Mouse (Mus musculus): ENCODE measurements at regions not wholly inside any gene's neighbourhood (a gene's known extent, or its start where the extent isn't known, plus 50 kb on each side); places are given as distances from the start of the nearest gene placed in this dataset.

DNA sequence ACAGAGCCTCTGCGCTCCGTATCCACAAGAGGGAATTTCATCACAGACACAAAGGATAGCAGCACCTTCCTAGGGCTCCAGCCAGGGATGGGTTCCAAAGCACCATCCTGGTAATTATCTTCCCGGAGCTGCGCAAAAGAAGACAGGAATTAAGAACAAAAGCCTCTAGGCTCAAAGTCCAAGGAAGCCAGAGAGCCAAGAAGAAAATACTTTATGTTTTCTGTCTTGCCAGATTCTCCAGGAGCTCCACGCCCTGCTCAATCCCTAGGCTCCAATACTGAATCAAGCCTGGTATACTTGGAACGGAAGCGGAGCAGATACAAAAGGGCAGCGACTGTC lies 54.4 kb downstream of the Irf2bpl start:
- no peak for ATAC-seq (ENCODE audit: poor library complexity, severe bottlenecking)

DNA sequence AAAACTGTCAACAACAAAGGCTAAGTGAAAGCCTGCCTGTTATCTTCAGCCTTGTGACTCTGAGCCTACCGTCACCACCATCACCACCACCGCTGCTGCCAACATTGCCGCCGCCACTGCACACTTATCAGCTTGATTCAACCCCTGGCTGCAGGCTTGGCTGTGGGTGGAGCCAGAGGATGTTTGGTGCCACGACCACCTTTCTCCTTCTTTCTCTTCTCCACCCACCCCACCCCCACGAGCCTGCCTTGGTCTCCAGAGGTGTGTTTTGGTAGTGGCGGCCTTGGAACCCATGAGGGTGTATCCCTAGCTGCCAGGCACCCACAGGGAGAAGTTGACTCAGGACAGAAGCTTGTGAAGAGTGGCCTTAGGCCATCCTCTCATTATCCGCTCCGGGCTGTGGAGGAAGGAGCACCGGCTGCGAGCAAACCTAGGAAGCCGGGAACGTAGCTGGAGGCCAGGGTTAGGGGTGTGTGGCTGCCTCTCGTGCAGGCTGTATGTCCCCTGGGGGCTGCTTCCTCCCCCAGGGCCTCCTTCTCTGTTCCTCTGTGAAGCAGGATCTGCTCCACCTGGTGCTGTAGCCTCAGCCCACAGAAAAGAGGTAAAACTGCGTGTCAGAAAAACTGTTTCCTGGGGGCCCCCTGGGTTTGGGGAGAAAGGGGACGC lies 54.9 kb downstream of the Irf2bpl start:
- ATAC-seq (ENCODE audit: poor library complexity, severe bottlenecking): no peak

DNA sequence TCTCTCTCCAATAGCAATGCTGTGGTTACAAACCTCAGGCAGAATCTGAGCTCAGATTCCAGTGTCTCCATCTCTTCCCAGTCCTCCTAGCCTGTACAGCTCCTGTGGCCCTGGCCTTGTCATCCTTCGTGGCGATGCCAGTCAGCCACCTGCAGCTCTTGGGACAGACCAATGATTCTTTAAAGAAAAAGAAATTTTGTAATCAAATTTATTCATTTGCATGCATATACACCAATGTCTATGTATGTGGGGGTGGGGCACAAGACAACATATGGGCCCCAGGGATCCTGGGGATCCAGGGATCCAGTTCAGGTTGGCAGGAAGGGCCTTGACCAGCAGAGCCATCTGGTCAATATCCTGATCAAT lies 57.4 kb downstream of the Irf2bpl start:
- no peak for ATAC-seq (ENCODE audit: poor library complexity, severe bottlenecking)

DNA sequence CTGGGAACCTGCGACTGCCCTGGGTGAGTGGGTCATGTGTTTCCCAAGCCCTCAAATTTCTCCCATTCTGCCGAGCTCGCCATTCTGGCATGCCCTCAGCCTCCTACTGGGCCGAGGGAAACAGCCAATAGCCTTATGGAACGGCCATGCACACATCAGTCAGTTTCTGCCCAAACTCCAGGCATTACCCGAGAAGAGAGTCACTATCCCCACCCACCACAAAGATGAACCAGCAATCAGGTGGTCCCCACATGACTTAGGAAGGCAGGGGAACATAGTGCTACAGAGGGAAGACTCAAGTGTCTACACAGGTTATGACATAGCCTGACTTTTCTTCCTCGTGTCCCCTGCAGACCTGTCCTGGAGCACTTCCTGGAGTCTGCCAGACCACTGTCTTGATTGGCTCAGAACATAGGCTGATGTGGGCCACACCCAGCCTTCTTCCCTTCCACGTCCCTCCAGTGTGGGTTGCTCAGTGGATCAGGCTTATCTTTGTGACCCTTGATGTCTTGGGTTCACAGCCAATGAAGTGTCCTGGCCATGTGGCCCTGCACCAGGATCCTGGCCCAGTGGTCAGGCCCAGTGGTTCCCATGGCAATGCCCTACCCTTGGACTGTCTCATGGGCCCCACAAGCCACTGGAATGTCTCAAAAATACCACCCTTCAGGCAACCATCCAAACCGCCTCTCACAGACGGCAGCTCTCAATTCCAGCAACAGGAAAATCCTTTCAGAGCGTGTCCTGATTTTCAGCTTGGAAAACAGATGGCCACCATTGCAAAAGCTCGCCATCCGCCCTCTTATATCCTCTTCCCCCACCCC lies 58.0 kb downstream of the Irf2bpl start:
- no peak for ATAC-seq (ENCODE audit: poor library complexity, severe bottlenecking)

DNA sequence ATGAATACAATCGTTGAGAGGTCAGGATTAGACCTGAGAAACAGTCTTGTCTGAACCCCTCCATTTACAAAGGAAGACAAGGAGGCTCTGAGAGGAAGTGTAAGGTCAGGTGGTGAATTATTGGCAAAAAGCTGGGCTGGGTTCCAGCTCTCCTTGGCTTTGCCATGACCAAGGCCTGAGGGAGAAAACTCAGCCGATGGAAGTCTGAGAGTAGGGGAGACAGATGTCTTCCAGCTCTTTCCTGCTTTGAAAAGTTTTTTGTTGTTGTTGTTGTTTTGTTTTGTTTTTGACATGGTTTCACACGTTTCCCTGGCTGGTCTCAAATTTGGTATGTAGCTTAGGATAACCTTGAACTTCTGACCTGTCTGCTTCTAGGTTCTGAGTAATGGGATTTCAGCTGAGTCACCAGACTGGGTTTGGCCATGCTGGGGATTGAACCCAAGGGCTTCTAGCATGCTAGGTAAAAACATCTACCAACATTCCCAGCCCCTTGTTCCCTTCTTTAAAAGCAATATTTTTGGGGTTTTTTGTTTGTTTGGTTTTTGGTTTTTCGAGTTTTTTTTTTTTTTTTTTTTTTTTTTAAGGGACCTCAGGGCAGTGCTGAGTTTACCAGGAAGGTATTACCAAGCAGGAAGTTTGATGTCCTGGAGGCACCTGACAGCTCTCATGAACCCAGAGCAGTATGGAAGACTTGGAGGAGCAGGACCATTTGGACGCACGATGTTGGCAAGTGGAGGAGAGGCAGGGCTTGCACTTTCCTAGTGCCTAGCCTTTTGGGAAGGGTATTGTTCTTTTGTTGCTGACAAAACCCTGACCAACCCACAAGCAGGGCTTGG lies 58.8 kb downstream of the Irf2bpl start:
- no peak for ATAC-seq (ENCODE audit: poor library complexity, severe bottlenecking)

DNA sequence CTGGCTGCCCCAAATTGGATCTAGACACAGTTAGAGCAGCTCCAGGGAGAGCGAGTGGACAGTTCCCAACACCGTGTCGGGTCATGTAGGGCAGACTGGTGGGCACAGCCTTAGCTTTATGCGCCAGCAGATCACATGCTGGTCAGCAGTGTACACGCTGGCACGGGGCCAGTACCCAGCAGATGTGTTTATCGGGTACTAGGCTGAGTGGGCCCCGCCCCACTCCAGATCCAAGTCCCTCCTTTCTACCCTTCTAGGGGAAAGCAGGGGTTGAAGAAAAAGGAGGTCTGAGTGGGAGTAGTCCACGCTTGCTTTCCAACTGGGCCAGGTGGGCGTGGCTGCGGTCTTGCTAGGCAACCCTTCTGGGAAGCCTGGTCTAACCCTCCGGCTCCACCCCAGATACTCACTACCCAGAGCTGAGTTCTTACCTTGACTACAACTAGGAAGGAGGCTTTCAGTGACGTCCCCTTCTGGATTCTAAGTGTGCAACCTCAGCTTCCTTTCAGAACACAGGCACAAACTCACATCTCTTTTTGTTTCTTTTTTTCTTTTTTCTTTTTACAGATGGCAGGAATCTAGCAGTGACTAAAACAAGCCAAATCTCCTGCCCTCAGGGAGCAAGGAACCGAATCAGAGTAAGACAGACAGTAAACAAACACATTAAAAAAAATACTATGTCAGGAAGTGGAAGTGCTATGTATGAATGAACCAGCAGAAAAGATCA lies 59.6 kb downstream of the Irf2bpl start:
- peak; percentile 49 for ATAC-seq (ENCODE audit: poor library complexity, severe bottlenecking)

DNA sequence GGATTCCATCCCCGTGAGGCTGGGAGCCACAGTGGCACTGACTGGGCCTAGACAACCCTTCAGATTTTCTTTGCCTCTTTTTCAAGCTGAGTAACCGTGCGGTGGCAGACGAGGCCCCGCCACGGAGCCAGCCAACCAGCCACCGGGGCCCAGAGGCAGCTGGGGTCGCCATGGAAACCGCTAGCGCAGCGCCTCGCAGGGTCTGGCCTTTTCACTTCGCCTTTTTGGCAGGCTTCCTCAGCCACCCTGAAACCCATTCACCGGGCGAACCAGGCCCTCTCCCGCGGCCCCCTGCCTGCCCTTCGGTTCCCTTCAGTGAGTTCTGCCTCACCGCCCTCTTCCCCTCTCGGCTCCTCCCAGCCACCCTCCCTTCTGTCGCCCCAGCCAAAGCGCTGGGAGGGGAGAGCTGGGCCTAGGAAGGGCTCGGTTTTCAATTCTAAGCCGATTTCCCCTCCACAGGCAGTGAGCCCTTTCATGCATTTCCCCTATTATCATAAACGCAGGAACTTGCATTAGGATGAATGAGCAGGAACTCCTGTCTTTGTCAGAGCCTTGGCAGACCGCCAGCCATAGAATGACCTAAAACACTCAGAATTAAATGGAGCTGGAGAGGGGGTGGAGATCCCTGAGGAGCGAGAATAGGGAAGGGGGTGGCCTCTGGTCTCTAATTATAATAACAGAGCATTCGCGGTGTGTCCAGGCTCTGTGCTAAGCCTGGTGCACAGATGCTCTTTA lies 60.6 kb downstream of the Irf2bpl start:
- ATAC-seq (ENCODE audit: poor library complexity, severe bottlenecking): peak; percentile 75

DNA sequence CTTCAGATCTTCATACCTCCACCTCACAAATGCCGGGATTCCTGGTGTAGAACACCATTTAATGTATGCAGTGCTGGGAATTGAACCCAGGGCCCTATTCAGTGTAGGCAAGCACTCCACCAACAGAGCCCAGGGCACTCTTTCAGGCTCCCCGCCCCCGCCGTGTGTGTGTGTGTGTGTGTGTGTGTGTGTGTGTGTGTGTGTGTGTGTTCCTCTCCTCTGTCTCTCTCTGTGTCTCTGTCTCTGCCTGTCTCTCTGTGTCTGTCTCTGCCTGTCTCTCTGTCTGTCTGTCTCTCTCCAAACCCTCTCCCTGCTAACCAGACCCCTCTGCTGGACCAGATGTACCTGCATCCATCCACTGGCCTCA lies 61.1 kb downstream of the Irf2bpl start:
- ATAC-seq (ENCODE audit: poor library complexity, severe bottlenecking): no peak

DNA sequence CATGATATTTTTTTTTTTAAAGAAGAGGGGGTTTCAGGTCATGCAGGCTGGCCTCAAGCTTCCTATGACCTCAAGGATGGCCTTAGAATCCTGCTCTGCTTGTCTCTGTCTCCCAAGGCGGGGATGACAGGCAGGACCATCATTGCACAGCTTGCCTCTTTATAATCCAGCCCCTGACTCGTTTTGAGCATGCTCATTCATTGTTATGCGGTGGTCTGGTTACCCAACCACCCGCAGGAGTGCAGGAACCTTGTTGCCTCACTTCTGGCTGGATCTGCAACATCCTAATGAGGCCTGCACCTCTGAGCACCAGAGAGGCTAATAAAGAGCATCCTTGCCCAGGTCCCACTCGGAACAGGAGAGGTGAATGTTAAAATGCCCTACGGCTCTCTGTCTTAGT lies 63.4 kb downstream of the Irf2bpl start:
- ATAC-seq (ENCODE audit: poor library complexity, severe bottlenecking): no peak

DNA sequence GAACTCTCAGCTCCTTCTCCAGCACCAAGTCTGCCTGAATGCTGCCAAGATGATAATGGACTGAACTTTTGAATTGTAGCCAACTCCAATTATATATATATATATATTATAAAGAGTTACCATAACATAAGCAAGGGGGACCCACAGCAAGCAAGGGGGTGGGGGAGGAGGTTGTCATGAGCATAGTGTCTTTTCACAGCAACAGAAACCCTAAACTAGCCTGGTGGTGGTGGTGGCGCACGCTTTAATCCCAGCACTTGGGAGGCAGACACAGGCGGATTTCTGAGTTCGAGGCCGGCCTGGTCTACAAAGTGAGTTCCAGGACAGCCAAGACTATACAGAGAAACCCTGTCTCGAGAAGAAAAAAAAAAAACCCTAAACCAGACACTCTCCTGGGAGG lies 65.0 kb downstream of the Irf2bpl start:
- ATAC-seq (ENCODE audit: poor library complexity, severe bottlenecking): no peak

DNA sequence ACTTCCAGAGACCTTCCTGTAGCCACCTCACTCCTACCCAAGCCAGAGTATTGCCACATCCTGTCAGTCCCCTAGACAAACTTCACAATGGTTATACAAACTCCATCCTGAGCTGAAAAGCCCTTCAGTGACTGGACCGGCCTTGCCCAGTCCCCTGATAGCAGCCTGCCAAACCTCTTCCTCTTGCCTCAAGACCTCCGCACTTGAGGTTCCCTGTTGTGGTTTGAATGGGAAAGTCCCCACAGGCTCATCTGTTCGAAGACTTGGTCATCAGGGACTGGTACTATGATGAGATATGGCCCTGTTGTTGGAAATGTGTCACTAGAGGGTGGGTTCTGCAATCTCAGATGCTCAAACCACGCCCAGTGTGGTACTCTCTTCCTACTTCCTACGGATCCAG lies 65.4 kb downstream of the Irf2bpl start:
- peak; percentile 67 for ATAC-seq (ENCODE audit: poor library complexity, severe bottlenecking)

DNA sequence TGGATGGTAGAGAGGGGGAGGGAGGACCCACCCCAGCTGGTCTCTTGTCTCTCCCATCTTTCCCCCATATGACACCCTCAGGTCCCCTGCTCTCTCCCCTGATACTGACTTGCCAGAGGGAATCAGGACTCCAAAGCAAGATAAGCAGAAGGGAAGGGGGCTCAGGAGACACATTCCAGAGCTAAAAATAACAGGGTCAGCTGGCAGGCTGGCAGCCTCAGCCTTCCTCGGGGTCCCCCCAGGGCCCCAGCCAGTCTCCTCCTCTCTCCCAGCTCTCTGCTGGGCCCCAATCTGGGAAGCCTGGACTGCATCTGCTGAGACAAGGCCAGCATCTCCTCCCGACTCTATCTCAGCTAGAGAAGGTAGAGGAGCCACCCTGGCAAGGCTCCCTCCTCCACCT lies 66.4 kb downstream of the Irf2bpl start:
- ATAC-seq (ENCODE audit: poor library complexity, severe bottlenecking): no peak

DNA sequence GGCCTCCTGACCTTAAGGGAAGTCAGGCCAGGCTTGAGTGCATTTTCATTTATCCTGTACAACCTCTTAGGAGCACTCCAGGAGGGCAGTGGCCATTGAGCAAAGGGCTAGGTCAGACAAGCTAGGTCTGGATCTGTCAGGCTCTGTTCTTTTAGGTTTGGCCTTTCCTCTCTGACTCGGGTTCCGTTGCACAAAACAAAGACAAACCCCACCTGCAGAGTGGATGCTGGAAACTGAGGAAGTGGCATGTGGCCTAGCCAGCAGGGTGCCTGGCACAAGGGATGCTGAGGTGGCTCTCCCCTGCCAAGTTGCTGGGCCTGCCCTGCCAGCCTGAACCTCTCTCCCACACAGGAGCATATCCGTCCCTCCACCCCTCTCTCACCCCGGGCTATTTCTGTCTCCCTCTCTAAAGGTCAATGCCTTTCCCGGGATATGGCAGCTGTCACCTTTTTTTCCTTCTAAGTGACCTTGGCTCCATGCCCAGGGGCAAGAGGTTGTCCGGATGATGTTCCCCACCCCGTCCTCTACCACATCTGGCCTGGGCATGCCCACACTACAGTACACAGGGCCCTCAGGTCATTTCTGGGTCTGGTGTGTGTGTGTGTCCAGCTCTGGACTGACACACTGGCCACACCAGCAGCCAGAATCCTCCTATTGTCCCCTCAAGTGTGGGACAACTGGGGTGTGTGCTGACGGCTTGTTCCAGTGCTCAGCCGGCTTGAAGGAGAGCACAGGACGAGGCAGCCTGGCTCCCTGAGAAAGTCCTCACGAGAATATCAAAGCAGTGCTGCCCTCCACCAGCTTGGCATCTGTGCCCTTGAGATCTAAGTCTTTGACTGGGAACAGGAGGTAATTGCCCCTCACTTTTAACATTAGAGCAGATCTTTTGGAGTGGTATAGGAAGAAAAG lies 67.6 kb downstream of the Irf2bpl start:
- ATAC-seq (ENCODE audit: poor library complexity, severe bottlenecking): no peak

DNA sequence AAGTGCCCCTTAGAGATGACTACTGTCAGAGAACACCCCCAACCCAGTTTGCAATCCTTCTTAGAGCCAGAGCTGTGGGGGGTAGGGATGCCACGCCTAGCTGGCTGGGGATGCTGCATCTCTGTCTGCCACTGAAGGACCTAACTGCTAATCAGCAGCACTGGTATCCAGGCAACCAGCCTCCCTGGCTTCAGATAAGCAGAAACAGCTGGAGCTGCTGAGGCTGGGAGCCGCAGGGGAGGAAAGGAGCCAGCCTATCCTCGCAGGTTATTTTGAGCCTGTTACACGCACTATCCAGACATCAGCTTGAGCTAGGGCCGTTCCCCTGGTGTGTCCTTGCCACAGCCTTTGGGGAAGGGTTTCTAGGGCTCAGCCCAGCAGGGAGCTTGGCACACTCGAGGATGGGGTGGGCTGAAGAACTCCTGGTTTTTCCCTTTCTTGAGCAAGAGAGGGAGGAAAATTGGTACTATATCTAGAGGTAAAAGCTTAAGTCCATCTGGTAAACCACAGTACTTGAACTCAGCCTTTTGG lies 68.4 kb downstream of the Irf2bpl start:
- ATAC-seq (ENCODE audit: poor library complexity, severe bottlenecking): no peak

DNA sequence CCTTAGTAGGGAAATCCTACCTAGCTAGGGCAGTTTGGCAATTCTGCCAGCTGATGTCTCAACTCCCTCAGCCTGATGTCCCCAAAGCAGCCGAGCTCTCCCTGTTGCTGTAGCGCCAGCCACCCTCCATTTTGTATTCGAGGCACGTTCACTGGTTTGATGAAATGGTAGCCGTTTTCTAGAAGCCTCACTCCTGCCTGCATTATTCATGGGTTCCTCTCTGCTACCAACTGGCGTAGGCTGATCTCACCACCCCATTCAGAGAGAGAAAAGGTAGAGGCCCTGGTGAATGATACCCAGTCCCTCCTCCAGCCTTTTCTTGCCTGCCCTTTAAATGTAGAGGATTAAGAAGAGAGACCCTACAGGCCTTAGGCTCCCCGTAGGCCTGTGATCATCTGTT lies 69.9 kb downstream of the Irf2bpl start:
- no peak for ATAC-seq (ENCODE audit: poor library complexity, severe bottlenecking)
